In the genomic region with DNA sequence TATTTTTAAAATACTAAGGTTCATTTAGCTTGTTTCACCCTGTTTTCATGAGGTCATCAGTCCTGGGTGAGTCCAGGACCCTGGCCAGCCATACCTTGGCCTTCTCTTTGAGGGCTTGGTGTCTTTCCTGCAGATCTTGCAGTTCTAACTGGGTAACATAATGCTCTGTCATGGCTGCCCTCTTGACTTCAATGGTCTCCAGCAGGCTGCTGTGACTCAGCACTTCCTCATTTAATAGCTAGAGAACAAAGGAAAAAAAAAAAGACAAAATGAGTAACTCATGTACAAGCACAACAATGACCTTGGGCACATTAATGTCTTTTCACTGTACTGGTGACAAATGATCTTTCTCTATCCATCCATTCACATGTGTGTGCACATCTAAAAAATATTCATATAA, we compare ENCODE assay signal across 9 mouse cellular contexts.
"Had no signal": no experiment of that assay in that cellular context is flagged by ENCODE, and none has a peak within 500 bp of the region (broad histone marks: within the 10 kb centered on the region; RNA-seq: fewer than 3 reads in every experiment).

No protein-coding gene starts in this region.

- H3K4me2 ChIP-seq: liver, embryonic 13.5 days; midbrain, embryonic 11.5 days had no signal

- H3K36me3 ChIP-seq: liver, embryonic 13.5 days had no signal

- DNase-seq: kidney, postnatal 25 days; liver, embryonic 13.5 days; lung, adult 2 months; lung, postnatal 14 days; lung, postnatal 4 days; midbrain, embryonic 14.5 days; thymus, adult 18-20 months; thymus, postnatal 36 days had no signal

- H3K27me3 ChIP-seq: liver, embryonic 13.5 days had no signal

- H3K9ac ChIP-seq: liver, embryonic 13.5 days had no signal

- H3K4me3 ChIP-seq: liver, embryonic 13.5 days had no signal

- H3K4me1 ChIP-seq: liver, embryonic 13.5 days had no signal

- H3K9me3 ChIP-seq: liver, embryonic 13.5 days had no signal

- H3K27ac ChIP-seq: liver, embryonic 13.5 days had no signal
